Mouse (Mus musculus) right cerebral cortex, adult 2 months (tissue): Measurements from ENCODE around the gene Olfr190.
"Not testable (repeated sequence)": the region's sequence is repeated elsewhere in the genome, so short reads cannot be mapped to it uniquely, and the experiment has no call there.

Source experiments
- DNase-seq, 2 experiments: peaks; one replicate each; pipeline ENCODE4 v3.0.0; 2021 to 2022; ENCODE audit warnings: low spot score in 2 of 2

Olfr190 gene

DNA sequence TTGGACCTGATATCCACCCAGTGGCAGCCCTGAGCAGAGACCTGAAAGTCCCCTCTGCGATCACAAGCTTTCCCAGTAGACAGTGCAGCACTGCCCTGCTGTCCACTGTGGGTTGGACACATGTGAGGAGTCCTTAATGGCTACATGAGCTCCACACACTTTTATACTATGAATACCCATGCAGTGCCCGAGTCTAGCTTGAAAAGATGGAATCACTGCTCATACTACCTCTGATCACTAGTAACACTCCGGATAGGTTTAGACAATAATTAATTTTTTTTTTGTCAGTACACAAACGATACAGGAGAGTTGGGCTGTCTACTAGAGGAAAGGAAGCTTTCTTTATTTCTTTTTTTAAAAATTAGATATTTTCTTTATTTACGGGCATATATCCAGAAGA lies at the start of gene Olfr190:
TSS of gene Olfr190 (minus strand) at position 101 of the 400 bp plus-strand sequence.
- DNase-seq = no peak

DNA sequence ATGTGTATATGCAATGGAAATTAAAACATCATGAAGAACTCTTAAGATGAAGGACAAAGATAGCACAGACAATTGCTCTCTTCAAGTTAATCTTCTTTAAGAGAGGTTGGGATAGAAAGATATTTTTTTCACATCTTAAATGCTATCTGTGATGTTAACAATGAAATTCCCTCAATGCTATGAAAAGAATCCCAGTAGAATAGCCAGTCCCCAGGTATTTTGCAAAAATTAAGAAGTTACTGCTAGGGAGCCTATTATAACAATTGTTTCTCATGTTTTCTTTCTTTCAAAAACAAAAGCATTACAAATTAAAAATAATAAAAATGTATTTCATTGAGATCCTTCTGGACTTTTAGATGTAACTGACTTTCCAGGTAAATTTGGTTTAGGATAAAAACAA lies 43.2 kb upstream of the Olfr190 start, which contains the start of gene Olfr194:
TSS of gene Olfr194 (minus strand) at position 101 of the 400 bp plus-strand sequence.
- no peak for DNase-seq

- no peak for DNase-seq
Measured at GRCm38 (mm10) chr16:59111781-59112180, 34.0 kb upstream of the Olfr190 start, which contains the start of gene Olfr193. TSS of gene Olfr193 (minus strand) at chr16:59111881.

DNA sequence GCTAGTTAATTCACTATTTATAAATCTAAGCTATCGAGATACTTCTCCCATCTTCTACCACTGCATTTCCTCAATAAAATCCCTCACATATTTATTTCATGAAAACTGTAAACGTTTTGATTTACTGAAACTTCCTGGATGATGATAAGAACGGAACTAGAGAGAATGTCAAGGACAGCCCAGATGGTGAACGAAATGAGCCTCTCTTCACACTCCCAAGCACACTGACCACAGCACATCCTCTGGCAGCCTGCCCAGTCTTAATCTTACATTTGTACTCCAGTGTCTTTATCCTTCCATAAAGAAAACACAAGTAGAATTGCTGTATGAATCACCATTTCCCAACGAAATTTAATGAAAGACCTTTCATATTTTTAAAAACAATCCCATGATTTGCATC lies 30.7 kb upstream of the Olfr190 start:
- not testable (repeated sequence) for DNase-seq

DNA sequence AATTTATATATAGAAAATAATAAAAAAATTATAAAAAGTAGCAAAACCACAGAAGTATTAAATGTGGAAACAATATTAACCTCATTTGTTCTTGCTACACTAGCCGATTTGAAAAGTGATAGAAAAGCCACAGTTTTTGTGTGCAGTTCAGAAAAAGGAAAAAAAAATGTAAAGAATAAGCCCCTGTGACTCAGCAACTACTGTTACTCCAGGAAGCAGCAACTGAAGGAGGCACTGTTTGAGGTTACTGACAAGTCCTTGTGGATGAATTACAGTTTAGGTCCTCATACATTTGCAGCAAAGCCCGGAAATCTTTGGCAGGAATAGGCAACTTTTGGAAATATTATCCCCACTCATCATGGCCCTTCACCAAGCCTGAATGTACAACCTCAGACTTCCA lies 27.5 kb upstream of the Olfr190 start:
- no peak for DNase-seq

GRCm38 (mm10) chr16:59089722-59090121 lies 11.9 kb upstream of the Olfr190 start, which contains the start of gene Olfr191:
TSS of gene Olfr191 (minus strand) at chr16:59089822.
- DNase-seq = not testable (repeated sequence)

DNA sequence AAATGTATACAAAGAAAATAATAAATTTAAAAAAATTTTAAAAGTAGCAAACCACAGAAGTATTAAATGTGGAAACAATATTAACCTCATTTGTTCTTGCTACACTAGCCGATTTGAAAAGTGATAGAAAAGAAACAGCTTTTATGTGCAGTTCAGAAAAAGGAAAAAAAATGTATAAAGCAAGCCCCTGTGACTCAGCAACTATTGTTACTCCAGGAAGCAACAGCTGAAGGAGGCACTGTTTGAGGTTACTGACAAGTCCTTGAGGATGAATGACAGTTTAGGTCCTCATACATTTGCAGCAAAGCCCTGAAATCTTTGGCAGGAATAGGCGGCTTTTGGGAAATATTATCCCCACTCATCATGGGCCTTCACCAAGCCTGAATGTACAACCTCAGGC lies 3.3 kb upstream of the Olfr190 start:
- not testable (repeated sequence) for DNase-seq

GRCm38 (mm10) chr16:59073520-59073919 lies 4.3 kb downstream of the Olfr190 start:
- DNase-seq = no peak

DNA sequence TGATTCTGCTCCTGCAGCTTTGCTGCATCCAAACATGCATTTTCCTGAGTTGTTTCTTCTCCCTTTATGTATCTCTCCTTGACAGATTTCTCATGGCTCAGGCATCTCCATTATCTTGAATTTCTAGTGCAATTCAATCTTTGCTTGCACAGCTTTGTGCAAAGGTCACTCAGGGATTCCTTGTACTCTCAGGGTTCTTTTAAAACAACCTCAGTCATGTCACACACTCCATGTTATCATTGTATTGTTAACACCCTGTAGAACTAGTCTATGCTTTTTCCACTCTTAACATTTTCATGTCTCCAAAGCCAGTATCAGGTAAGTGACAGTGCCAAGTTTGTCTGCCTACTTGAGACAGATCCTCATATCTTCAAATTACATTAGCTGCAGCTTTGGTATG lies 6.0 kb downstream of the Olfr190 start:
- no peak for DNase-seq

- DNase-seq = not testable (repeated sequence)
Measured at GRCm38 (mm10) chr16:59062411-59062810, 15.4 kb downstream of the Olfr190 start.

DNA sequence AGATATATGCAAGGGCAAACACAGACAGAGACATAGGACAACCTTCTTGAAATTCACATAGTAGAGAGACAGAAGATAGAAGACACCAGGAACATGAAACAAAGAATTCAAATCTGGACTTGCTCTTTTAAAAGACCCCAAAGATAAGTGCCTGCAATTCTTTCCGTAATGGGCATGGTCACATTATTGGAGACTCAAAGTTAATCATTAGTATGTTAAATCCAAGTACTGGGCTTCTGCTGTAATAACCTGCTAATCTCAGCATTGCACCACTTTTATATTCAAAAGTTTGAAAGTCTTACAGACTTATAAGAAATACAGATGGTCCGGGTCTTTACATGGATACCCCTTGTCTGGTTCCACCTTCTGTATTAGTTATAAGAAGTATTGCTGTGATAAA lies 28.5 kb downstream of the Olfr190 start:
- DNase-seq = not testable (repeated sequence)

GRCm38 (mm10) chr16:59048860-59049259 lies 28.9 kb downstream of the Olfr190 start:
- no peak for DNase-seq

- DNase-seq = no peak
Measured at GRCm38 (mm10) chr16:59047579-59047978, 30.2 kb downstream of the Olfr190 start.

GRCm38 (mm10) chr16:59045835-59046234 lies 32.0 kb downstream of the Olfr190 start:
- DNase-seq = no peak

- DNase-seq = no peak
Measured at GRCm38 (mm10) chr16:59039710-59040109, 38.1 kb downstream of the Olfr190 start, which contains the start of gene Olfr187. TSS of gene Olfr187 (minus strand) at chr16:59039767.

DNA sequence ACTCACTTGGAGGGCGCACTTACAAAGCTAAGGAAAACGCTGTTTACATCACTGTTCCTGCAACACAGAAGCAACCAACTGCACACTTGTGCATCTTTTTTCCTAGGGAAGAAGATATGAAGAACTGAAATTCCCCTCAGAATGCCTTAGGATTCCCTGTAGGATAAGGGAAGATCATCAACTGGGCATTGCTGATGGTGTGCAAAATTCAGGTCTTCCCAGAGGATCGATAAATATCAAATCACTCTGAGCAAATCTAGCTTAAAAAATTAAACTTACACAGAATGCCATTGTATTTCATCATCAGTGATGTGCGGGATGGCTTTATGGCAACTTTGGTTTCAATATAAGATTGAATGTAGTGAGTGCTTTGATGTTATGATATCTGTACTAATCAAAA lies 47.6 kb downstream of the Olfr190 start, which contains the start of gene Olfr186:
TSS of gene Olfr186 (minus strand) at position 101 of the 400 bp plus-strand sequence.
- DNase-seq = no peak
